Mouse (Mus musculus): Measurements from ENCODE around the gene Rfc2. TPM values are rescaled to one million over a fixed set of nuclear protein-coding genes. Genes with fewer than 3 reads are reported as not detected.

The Rfc2 gene
- total and polyA plus RNA-seq, 3 experiments, result 304 to 424 TPM; not detected in 1

DNA sequence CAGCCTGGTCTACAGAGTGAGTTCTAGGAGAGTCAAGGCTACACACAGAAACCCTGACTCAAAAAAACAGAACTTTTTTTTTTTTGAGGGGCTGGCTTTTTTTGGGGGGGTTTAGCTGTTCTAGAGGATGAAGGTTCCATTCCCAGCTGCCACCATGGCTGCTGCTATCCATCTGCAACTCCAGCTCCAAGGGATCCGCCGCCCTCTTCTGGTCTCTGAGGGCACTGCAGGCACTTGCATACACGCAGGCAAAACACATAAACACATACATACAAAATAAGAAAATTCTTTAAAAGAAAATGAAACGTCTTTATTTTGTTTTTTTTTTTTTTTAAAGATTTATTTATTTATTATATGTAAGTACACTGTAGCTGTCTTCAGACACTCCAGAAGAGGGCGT lies 69.8 kb downstream of the Rfc2 start (continued):
- no peak for TF ChIP-seq CHD1 (IDR thresholded peaks at IDR 0.05; ENCODE audit: low read depth, low read length)
- TF ChIP-seq ZMIZ1 (IDR thresholded peaks at IDR 0.05; ENCODE audit: low read depth, low read length), result no peak
- no peak for TF ChIP-seq MEF2A (IDR thresholded peaks at IDR 0.05; ENCODE audit: extremely low read depth, insufficient replicate concordance, low read depth, low read length, poor library complexity, severe bottlenecking)
- no peak for TF ChIP-seq MAZ (IDR thresholded peaks at IDR 0.05; ENCODE audit: low read depth, low read length)

Other genes starting within 250 kb of the Rfc2 start
- gene Gtf2ird1, start 124.7 kb upstream of the Rfc2 start, total RNA-seq (2012; rRNA removed), result 15.2 and 17.5 TPM in 2 replicates
- 10 to 100 TPM in 1 of 2 experiments, not detected in 1; 54.7 TPM for gene Gtf2ird1, start 124.7 kb upstream of the Rfc2 start, polyA plus RNA-seq (2012; ENCODE audit: insufficient read depth in 1 of 2, insufficient read length in 2 of 2, low read depth in 1 of 2, low replicate concordance in 2 of 2, missing spikeins in 1 of 2)
- 3.5 and 4.4 TPM in 2 replicates for gene Clip2, start 28.9 kb upstream of the Rfc2 start, total RNA-seq (2012; rRNA removed)
- gene Clip2, start 28.9 kb upstream of the Rfc2 start, polyA plus RNA-seq (2012; ENCODE audit: insufficient read depth in 1 of 2, insufficient read length in 2 of 2, low read depth in 1 of 2, low replicate concordance in 2 of 2, missing spikeins in 1 of 2), result 1 to 10 TPM in 1 of 2 experiments, not detected in 1; 7.4 TPM
- 0.07 TPM in 1 of 2 replicates, not detected in the other for gene Syna, start 21.2 kb upstream of the Rfc2 start, total RNA-seq (2012; rRNA removed)
- gene Syna, start 21.2 kb upstream of the Rfc2 start, polyA plus RNA-seq (2012; ENCODE audit: insufficient read depth in 1 of 2, insufficient read length in 2 of 2, low read depth in 1 of 2, low replicate concordance in 2 of 2, missing spikeins in 1 of 2), result under 1 TPM in 1 of 2 experiments, not detected in 1; 0.21 TPM
- 0.46 and 0.92 TPM in 2 replicates for gene Lat2, start 33.7 kb downstream of the Rfc2 start, total RNA-seq (2012; rRNA removed)
- gene Lat2, start 33.7 kb downstream of the Rfc2 start, polyA plus RNA-seq (2012; ENCODE audit: insufficient read depth in 1 of 2, insufficient read length in 2 of 2, low read depth in 1 of 2, low replicate concordance in 2 of 2, missing spikeins in 1 of 2), result under 1 TPM in 1 of 2 experiments, not detected in 1; 0.79 TPM
- gene Eif4h, start 58.1 kb downstream of the Rfc2 start, total RNA-seq (2012; rRNA removed), result 451 and 471 TPM in 2 replicates
- 100 to 1,000 TPM; 167 to 515 TPM for gene Eif4h, start 58.1 kb downstream of the Rfc2 start, polyA plus RNA-seq (2012; ENCODE audit: insufficient read depth in 1 of 2, insufficient read length in 2 of 2, low read depth in 1 of 2, low replicate concordance in 2 of 2, missing spikeins in 1 of 2)
- gene Limk1, start 107.2 kb downstream of the Rfc2 start, total RNA-seq (2012; rRNA removed), result 5.6 and 7.3 TPM in 2 replicates
- gene Limk1, start 107.2 kb downstream of the Rfc2 start, polyA plus RNA-seq (2012; ENCODE audit: insufficient read depth in 1 of 2, insufficient read length in 2 of 2, low read depth in 1 of 2, low replicate concordance in 2 of 2, missing spikeins in 1 of 2), result 10 to 100 TPM in 1 of 2 experiments, not detected in 1; 14.8 TPM
- not detected in 2 replicates for gene Eln, start 166.0 kb downstream of the Rfc2 start, total RNA-seq (2012; rRNA removed)
- not detected for gene Eln, start 166.0 kb downstream of the Rfc2 start, polyA plus RNA-seq (2012; ENCODE audit: insufficient read depth in 1 of 2, insufficient read length in 2 of 2, low read depth in 1 of 2, low replicate concordance in 2 of 2, missing spikeins in 1 of 2)

Measured in MEL (cell line).